Mouse (Mus musculus): ENCODE data around the gene Tmem59. TPM values are rescaled to one million over a fixed set of nuclear protein-coding genes. Genes with fewer than 3 reads are reported as not detected.

Gene Tmem59
- polyA plus RNA-seq, 1 experiment from 2014 or later: 302 TPM

DNA sequence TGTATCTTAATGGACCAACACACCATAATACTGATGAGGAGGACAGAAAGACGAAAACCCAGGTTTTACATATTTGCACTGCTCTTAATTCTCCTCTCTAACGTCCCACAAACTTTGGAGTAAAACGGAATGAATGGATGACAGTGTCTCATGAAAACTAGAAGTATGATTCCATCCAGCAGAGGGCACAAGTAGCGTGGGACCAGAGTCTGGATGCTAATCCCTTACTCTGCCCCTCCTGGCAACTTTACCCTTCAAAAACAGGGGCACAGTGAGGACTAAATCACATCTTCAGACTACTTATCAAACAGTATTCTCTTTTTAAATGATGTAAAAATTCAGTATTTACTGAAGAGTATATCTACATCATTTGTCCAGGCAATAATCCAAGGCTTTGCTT lies 72.3 kb downstream of the Tmem59 start:
- 27% methylated on average over 4 of the region's 4 CpGs for WGBS (ENCODE audit: insufficient replicate concordance)
- Histone ChIP-seq H3K36me3 (ENCODE audit: control insufficient read depth, insufficient read depth, low read length) (no peaks in the 10 kb centered on the region), H3K4me1 (ENCODE audit: control insufficient read depth, insufficient read depth, low read length) (peaks cover 41% of the 10 kb centered on the region), H3K4me3 (ENCODE audit: low read depth, low read length) (no peak overlapping the region), H3K9me3 (replicated peaks; ENCODE audit: control insufficient read depth, low read length) (no peaks in the 10 kb centered on the region), H3K27ac (ENCODE audit: low read depth, low read length) (no peak overlapping the region), H3K27me3 (ENCODE audit: control insufficient read depth, insufficient read depth, low read length) (no peaks in the 10 kb centered on the region), H3K4me2 (no peak overlapping the region), H3K9ac (ENCODE audit: low read depth, low read length) (no peak overlapping the region)
- no peak for ATAC-seq (replicated peaks; ENCODE audit: insufficient number of reproducible peaks, low FRiP score, low TSS enrichment)

Other genes with a start within 250 kb of the Tmem59 start
- 108 and 113 TPM in 2 replicates for gene Mrpl37, start 111.5 kb upstream of the Tmem59 start, polyA plus RNA-seq (2014; fragmentation: Nextera tagmentation; extraction: Ambion mirVana)
- gene Cyb5rl, start 111.4 kb upstream of the Tmem59 start, polyA plus RNA-seq (2014; fragmentation: Nextera tagmentation; extraction: Ambion mirVana): 3.2 and 3.7 TPM in 2 replicates
- not detected in 2 replicates for gene Cdcp2, start 81.5 kb upstream of the Tmem59 start, polyA plus RNA-seq (2014; fragmentation: Nextera tagmentation; extraction: Ambion mirVana)
- 19.0 and 19.6 TPM in 2 replicates for gene Tceanc2, start 717 bp downstream of the Tmem59 start, polyA plus RNA-seq (2014; fragmentation: Nextera tagmentation; extraction: Ambion mirVana)
- gene Ldlrad1, start 30.8 kb downstream of the Tmem59 start, polyA plus RNA-seq (2014; fragmentation: Nextera tagmentation; extraction: Ambion mirVana): not detected in 2 replicates
- gene Lrrc42, start 75.1 kb downstream of the Tmem59 start, polyA plus RNA-seq (2014; fragmentation: Nextera tagmentation; extraction: Ambion mirVana): 70.4 and 79.3 TPM in 2 replicates
- gene Hspb11, start 75.2 kb downstream of the Tmem59 start, polyA plus RNA-seq (2014; fragmentation: Nextera tagmentation; extraction: Ambion mirVana): 35.1 and 38.7 TPM in 2 replicates
- not detected in 2 replicates for gene Dio1, start 128.8 kb downstream of the Tmem59 start, polyA plus RNA-seq (2014; fragmentation: Nextera tagmentation; extraction: Ambion mirVana)
- 41.6 and 43.8 TPM in 2 replicates for gene Yipf1, start 136.0 kb downstream of the Tmem59 start, polyA plus RNA-seq (2014; fragmentation: Nextera tagmentation; extraction: Ambion mirVana)
- gene Ndc1, start 189.4 kb downstream of the Tmem59 start, polyA plus RNA-seq (2014; fragmentation: Nextera tagmentation; extraction: Ambion mirVana): 32.6 and 38.4 TPM in 2 replicates

Data from heart, embryonic 11.5 days (tissue).